Mouse (Mus musculus) cerebellum, adult 2 months (tissue): ENCODE results near the gene Prkcq.

Source experiments
- CTCF ChIP-seq: fragments of 200-500 bp; IDR thresholded peaks from 2 replicates; pipeline ENCODE4 v1.5.1; 2011; ENCODE audit warnings: low read depth, mild to moderate bottlenecking, control low read depth, low read length, moderate library complexity, borderline replicate concordance; ENCODE audit not compliant: insufficient read depth
- POLR2A ChIP-seq: fragments of 200-500 bp; IDR thresholded peaks from 2 replicates; pipeline ENCODE4 v1.6.1; 2011; ENCODE audit warnings: low read length, control low read depth, borderline replicate concordance; ENCODE audit not compliant: insufficient read depth

GRCm38 (mm10) chr2:11265455-11265854 lies 93.5 kb downstream of the Prkcq start:
- TF ChIP-seq CTCF = no peak
- no peak for TF ChIP-seq POLR2A
